In the genomic region with DNA sequence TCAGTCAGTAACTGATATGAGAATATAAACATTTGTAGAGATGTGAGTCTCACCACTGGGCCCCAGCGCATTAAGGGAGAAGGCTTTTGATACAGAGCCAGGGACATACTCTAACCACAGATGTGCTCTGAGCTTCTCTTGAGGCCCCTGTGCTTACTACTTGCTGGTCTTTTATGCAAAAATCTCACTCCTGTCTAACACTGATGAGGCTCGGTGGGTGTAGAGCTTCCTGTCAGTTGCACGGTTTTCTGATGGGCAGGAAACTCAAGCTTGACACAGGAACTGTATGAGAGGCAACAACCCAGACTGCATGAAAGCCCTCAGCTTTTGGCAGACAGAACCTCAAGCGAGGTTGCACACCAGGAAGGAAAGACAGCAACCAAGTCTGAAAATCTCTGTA, we compare ENCODE assay signal across 12 mouse cellular contexts.
DNase-seq lines count a peak whose midpoint lies in the region; ATAC-seq lines count a peak whose summit lies in the region.
"Had no signal": no experiment of that assay in that cellular context is flagged by ENCODE, and none has a peak within 500 bp of the region (broad histone marks: within the 10 kb centered on the region; RNA-seq: fewer than 3 reads in every experiment).

No protein-coding gene starts in this region.

- H3K27ac ChIP-seq in heart, embryonic 15.5 days = peak overlapping the region; percentile 8; the same call in 1 of the 2 replicates
- H3K27ac ChIP-seq in heart, embryonic 10.5 days = no peak overlapping the region
- H3K27ac ChIP-seq: embryonic facial prominence, embryonic 13.5 days; liver, embryonic 13.5 days had no signal

- no peaks in the 10 kb centered on the region for H3K36me3 ChIP-seq in heart, embryonic 15.5 days
- H3K36me3 ChIP-seq in heart, embryonic 10.5 days = no peaks in the 10 kb centered on the region
- H3K36me3 ChIP-seq in megakaryocyte, embryonic 14.5 days (replicated peaks; ENCODE audit: low read length) = no peaks in the 10 kb centered on the region
- H3K36me3 ChIP-seq: embryonic facial prominence, embryonic 13.5 days; liver, embryonic 13.5 days had no signal

- no peak for DNase-seq in heart, embryonic 10.5 days (ENCODE audit: low spot score)
- DNase-seq in CD4-positive, CD25-positive, alpha-beta regulatory T cell, adult 2 months (ENCODE audit: low read depth, low spot score) = peak; percentile 80
- peak; percentile 51 to 81 for DNase-seq in thymus, adult 18-20 months
- no peak for DNase-seq in urinary bladder, adult 18-20 months (ENCODE audit: low spot score in 2 of 2)
- no peak for DNase-seq in right cerebral cortex, postnatal 4 days
- DNase-seq in frontal cortex, postnatal 14 days (ENCODE audit: low spot score in 2 of 2) = no peak
- DNase-seq: adrenal gland, postnatal 36 days; cerebellum, adult 18-20 months; liver, embryonic 13.5 days had no signal

- H3K4me1 ChIP-seq in heart, embryonic 15.5 days (replicated peaks) = no peaks in the 10 kb centered on the region
- H3K4me1 ChIP-seq in heart, embryonic 10.5 days = no peaks in the 10 kb centered on the region
- peaks cover 42% of the 10 kb centered on the region for H3K4me1 ChIP-seq in megakaryocyte, embryonic 14.5 days
- H3K4me1 ChIP-seq: liver, embryonic 13.5 days had no signal

- ATAC-seq in heart, embryonic 15.5 days (replicated peaks; ENCODE audit: insufficient number of reproducible peaks, insufficient read depth, low FRiP score, low read depth) = no peak; the same call in 1 of the 2 replicates

- H3K9ac ChIP-seq in heart, embryonic 15.5 days = no peak overlapping the region
- H3K9ac ChIP-seq: embryonic facial prominence, embryonic 13.5 days; liver, embryonic 13.5 days had no signal

- no peaks in the 10 kb centered on the region for H3K9me3 ChIP-seq in heart, embryonic 15.5 days (replicated peaks)
- H3K9me3 ChIP-seq in heart, embryonic 10.5 days = no peaks in the 10 kb centered on the region
- no peaks in the 10 kb centered on the region for H3K9me3 ChIP-seq in megakaryocyte, embryonic 14.5 days
- H3K9me3 ChIP-seq: embryonic facial prominence, embryonic 13.5 days; liver, embryonic 13.5 days had no signal

- WGBS in heart, embryonic 15.5 days = 47% methylated on average over 4 of the region's 4 CpGs
- WGBS in heart, embryonic 10.5 days = 64% methylated on average over 4 of the region's 4 CpGs

- no peak overlapping the region for H3K4me2 ChIP-seq in heart, embryonic 15.5 days
- H3K4me2 ChIP-seq: embryonic facial prominence, embryonic 13.5 days; liver, embryonic 13.5 days had no signal

- no peak overlapping the region for H3K4me3 ChIP-seq in heart, embryonic 15.5 days
- no peak overlapping the region for H3K4me3 ChIP-seq in heart, embryonic 10.5 days
- H3K4me3 ChIP-seq in megakaryocyte, embryonic 14.5 days (replicated peaks) = peak overlapping the region; percentile 51
- H3K4me3 ChIP-seq: embryonic facial prominence, embryonic 13.5 days; liver, embryonic 13.5 days had no signal

- no peaks in the 10 kb centered on the region for H3K27me3 ChIP-seq in heart, embryonic 15.5 days
- no peaks in the 10 kb centered on the region for H3K27me3 ChIP-seq in heart, embryonic 10.5 days (ENCODE audit: insufficient read depth, poor library complexity, severe bottlenecking)
- peaks cover 5% of the 10 kb centered on the region for H3K27me3 ChIP-seq in megakaryocyte, embryonic 14.5 days (replicated peaks)
- H3K27me3 ChIP-seq: embryonic facial prominence, embryonic 13.5 days; liver, embryonic 13.5 days had no signal

Comparison
In these comparisons a context has a peak if more than half of its experiments do, and no peak if none do; other contexts are left out.
1. DNase-seq: peak in CD4-positive, CD25-positive, alpha-beta regulatory T cell, adult 2 months (single experiment) and thymus, adult 18-20 months (2 of 2); none in heart, embryonic 10.5 days (single experiment), urinary bladder, adult 18-20 months (0 of 2), right cerebral cortex, postnatal 4 days (single experiment) and frontal cortex, postnatal 14 days (0 of 2).